Mouse (Mus musculus) liver, postnatal 0 days (tissue): ENCODE data around the gene Ap1g1.
"Not testable (repeated sequence)": the region's sequence is repeated elsewhere in the genome, so short reads cannot be mapped to it uniquely, and the experiment has no call there.

Experiments used
- CTCF ChIP-seq: sonication (generic); IDR thresholded peaks from 2 replicates; pipeline ENCODE4 v1.5.1; 2016; ENCODE audit warnings: antibody characterized with exemption, low read depth
- EP300 ChIP-seq: IDR thresholded peaks from 2 replicates; pipeline ENCODE4 v1.6.1; 2016; ENCODE audit warnings: antibody characterized with exemption, low read depth, mild to moderate bottlenecking

GRCm38 (mm10) chr8:109873800-109874199, 95.4 kb downstream of the Ap1g1 start:
- not testable (repeated sequence) for TF ChIP-seq CTCF, EP300
